Mouse (Mus musculus) heart, embryonic 11.5 days (tissue): Measurements from ENCODE around the gene Pip5kl1. TPM values are rescaled to one million over a fixed set of nuclear protein-coding genes. Genes with fewer than 3 reads are reported as not detected.
A peak's percentile ranks its signal among the peaks of the same experiment; 100 is the strongest.

Experiments used
- ATAC-seq: fragments of 200-750 bp; cut with Nextera tagmentation; replicated peaks from 2 replicates; pipeline ENCODE4 v1.8.0; 2017; ENCODE audit warnings: moderate library complexity; ENCODE audit not compliant: insufficient number of reproducible peaks, low FRiP score, low TSS enrichment
- H3K27ac ChIP-seq: fragments of 300-500 bp; sonication (generic); 2 replicates; pipeline ENCODE4 v1.5.1; 2014; ENCODE audit warnings: mild to moderate bottlenecking, low read depth, low read length
- H3K27me3 ChIP-seq: fragments of 300-500 bp; sonication (generic); 2 replicates; pipeline ENCODE4 v1.6.1; 2014; ENCODE audit warnings: mild to moderate bottlenecking, low read length, mixed read lengths; ENCODE audit not compliant: control insufficient read depth, insufficient read depth
- H3K36me3 ChIP-seq: fragments of 300-500 bp; sonication (generic); 2 replicates; pipeline ENCODE4 v1.6.1; 2014; ENCODE audit warnings: mild to moderate bottlenecking, low read length, moderate library complexity, mixed read lengths; ENCODE audit not compliant: control insufficient read depth, insufficient read depth
- H3K4me1 ChIP-seq: fragments of 300-500 bp; sonication (generic); 2 replicates; pipeline ENCODE4 v1.6.1; 2014; ENCODE audit warnings: low read length; ENCODE audit not compliant: control insufficient read depth, insufficient read depth
- H3K4me2 ChIP-seq: fragments of 300-500 bp; sonication (generic); 2 replicates; pipeline ENCODE4 v1.6.1; 2014; ENCODE audit warnings: mild to moderate bottlenecking, moderate library complexity
- H3K4me3 ChIP-seq: fragments of 300-500 bp; sonication (generic); 2 replicates; pipeline ENCODE4 v1.5.1; 2014; ENCODE audit warnings: low read depth, low read length
- H3K9ac ChIP-seq: fragments of 300-500 bp; sonication (generic); 2 replicates; pipeline ENCODE4 v1.6.1; 2014; ENCODE audit warnings: mild to moderate bottlenecking, low read depth, low read length, moderate library complexity
- H3K9me3 ChIP-seq: fragments of 300-500 bp; sonication (generic); replicated peaks from 2 replicates; pipeline ENCODE4 v1.6.1; 2016; ENCODE audit warnings: low read length; ENCODE audit not compliant: control insufficient read depth
- WGBS: fragments of 180-500 bp; shearing (Covaris S2); extraction: QIAGEN DNeasy Blood & Tissue Kit; methylation state at CpG from one replicate; pipeline ENCODE4 v1.1.7; 2014; ENCODE audit not compliant: insufficient replicate concordance; 5-methylcytosine and 5-hydroxymethylcytosine counted together
- polyA plus RNA-seq: library from polyadenylated mRNA; unstranded; fragments of >200 nt; fragmentation: Nextera tagmentation; extraction: Ambion mirVana; gene quantifications from 2 replicates; pipeline ENCODE4 v1.2.1, GENCODE M21; 2014

Gene Pip5kl1
- polyA plus RNA-seq, 1 experiment from 2014 or later, result 0.31 TPM

DNA sequence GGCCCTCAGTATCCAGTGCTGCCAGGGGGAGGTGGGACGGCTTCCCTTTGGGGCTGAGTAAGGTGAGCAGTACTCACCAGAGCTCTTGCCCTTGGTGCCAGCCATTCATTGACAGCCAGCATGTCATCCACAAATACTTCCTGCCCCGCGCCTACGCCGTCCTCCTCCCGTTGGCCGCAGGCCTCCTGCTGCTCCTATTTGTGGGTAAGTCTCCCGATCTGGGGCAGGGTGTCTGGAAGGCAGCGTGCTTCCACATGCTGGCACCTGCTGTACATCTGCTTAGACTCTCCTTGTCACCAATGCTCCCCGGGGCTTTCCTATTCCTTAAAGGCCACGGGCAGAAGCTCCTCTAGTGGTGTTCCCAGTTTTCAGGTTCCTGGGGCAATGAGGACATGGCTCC, 2.4 kb upstream of the Pip5kl1 start:
- H3K36me3 ChIP-seq, result peaks cover 6% of the 10 kb centered on the region; the same call in 1 of the 2 replicates
- no peak for ATAC-seq
- no peak overlapping the region for H3K27ac ChIP-seq
- no peak overlapping the region for H3K4me2 ChIP-seq
- 87% methylated on average over 11 of the region's 11 CpGs for WGBS
- peaks cover 15% of the 10 kb centered on the region for H3K27me3 ChIP-seq
- H3K4me1 ChIP-seq, result peaks cover 10% of the 10 kb centered on the region
- H3K4me3 ChIP-seq, result no peak overlapping the region
- no peaks in the 10 kb centered on the region for H3K9me3 ChIP-seq
- no peak overlapping the region for H3K9ac ChIP-seq

DNA sequence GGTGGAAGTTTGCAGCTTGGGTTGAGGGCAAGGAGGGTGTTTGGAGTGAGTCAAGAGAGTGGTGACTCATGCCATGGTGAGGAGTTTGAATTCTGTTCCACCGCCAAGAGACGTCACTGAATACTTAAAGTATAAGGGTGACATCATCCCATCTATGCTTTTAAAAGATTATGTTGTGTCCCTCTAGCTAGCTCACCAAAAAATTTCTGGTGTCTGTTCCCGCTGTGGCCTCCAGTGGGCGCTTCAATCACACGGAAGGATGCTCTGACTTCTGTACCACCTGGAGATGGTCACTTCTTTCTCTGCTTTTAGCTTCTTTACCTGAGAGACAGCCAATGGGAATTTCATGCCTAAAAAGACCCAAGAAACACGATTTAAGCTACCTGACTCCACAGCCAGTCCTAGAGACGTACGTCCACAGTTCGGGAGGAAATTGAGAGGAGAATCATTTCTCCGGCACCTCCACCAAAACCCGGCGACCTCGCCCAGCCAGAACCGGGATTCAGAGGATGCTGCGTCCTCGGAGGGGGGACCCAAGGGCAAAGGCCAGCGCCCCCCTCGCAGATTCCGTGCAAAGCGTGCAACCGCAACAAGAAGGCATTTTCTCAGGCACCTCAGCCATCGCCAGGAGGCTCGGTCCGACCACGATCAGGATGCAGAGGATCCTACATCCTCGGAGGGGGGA, 446 bp downstream of the Pip5kl1 start:
- Histone ChIP-seq H3K27ac (no peak overlapping the region), H3K9ac (peak overlapping the region; percentile 53; the same call in 1 of the 2 replicates), H3K36me3 (peaks cover 3% of the 10 kb centered on the region; the same call in 1 of the 2 replicates), H3K27me3 (peaks cover 42% of the 10 kb centered on the region), H3K4me3 (peak overlapping the region; percentile 42), H3K9me3 (no peaks in the 10 kb centered on the region), H3K4me1 (peaks cover 10% of the 10 kb centered on the region), H3K4me2 (peak overlapping the region; percentile 82)
- ATAC-seq, result no peak
- 2% methylated on average over 26 of the region's 26 CpGs for WGBS

DNA sequence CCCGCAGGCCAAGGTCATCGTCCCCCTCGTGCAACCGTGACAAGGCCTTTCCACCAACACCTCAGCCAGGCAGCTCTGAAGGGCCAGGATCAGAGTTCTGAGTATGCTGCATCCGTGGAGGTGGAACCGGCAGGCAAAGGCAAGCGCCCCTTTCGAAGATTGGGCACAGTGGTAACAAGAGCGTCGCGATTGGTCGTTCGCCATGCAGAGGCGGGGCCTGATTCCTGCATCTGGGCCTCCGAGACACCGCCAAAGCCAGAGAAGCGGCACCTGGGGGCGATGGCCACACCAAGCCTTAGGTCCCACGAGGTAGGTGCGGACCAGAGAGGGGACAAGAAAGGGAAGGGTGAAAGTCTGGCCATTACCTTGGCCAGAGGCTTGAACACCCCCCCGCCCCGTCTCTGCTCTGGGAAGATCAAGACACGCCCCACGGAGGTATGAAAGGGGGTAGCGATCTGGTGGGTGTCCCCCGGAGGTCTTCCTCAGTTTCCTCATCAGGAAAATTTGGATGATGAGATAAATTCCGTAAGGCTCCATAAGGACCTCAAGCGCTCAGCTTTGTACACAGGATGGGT, 1.1 kb downstream of the Pip5kl1 start, which contains the start of gene 9430097D07Rik:
9430097D07Rik (minus strand) TSS at position 99 of the 575 bp plus-strand sequence.
- H3K9ac ChIP-seq, result peak within 1 kb of the TSS; percentile 53; the same call in 1 of the 2 replicates
- H3K27me3 ChIP-seq, result peaks cover 47% of the 10 kb centered on the region

DNA sequence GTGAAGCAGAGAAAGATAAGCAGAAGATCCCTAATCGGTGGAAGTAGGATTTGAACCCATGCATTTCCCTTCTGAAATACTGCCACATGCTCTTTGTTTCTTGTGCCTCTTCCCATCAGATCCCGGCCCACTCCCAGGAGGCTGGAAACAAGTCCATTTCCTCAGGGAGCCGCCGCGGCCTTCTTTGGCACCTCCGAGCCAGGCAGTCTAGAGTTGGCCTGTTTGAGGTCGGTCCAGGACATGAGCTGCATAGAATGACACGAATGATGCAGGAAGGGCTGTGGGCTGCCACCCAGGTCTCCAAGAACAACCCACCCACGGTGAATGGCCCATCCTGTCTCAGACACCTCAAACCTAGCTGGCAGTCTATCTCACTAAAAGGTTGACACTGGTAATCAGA, 1.9 kb downstream of the Pip5kl1 start:
- H3K27ac ChIP-seq, result no peak overlapping the region
- H3K27me3 ChIP-seq, result peaks cover 48% of the 10 kb centered on the region
- no peak overlapping the region for H3K9ac ChIP-seq
- no peak for ATAC-seq
- H3K4me1 ChIP-seq, result peaks cover 7% of the 10 kb centered on the region
- peaks cover 3% of the 10 kb centered on the region; the same call in 1 of the 2 replicates for H3K36me3 ChIP-seq
- WGBS, result 86% methylated on average over 9 of the region's 9 CpGs
- no peak overlapping the region for H3K4me3 ChIP-seq
- H3K9me3 ChIP-seq, result no peaks in the 10 kb centered on the region
- H3K4me2 ChIP-seq, result no peak overlapping the region

More for the DNA sequence above, 1.1 kb downstream of the Pip5kl1 start, which contains the start of gene 9430097D07Rik:
- WGBS, result 6% methylated on average over 28 of the region's 28 CpGs
- Histone ChIP-seq H3K4me2 (peak within 1 kb of the TSS; percentile 82), H3K4me3 (peak within 1 kb of the TSS; percentile 42), H3K27ac (no peak within 1 kb of the TSS), H3K36me3 (peaks cover 3% of the 10 kb centered on the region; the same call in 1 of the 2 replicates), H3K9me3 (no peaks in the 10 kb centered on the region), H3K4me1 (peaks cover 10% of the 10 kb centered on the region)
- no peak for ATAC-seq

DNA sequence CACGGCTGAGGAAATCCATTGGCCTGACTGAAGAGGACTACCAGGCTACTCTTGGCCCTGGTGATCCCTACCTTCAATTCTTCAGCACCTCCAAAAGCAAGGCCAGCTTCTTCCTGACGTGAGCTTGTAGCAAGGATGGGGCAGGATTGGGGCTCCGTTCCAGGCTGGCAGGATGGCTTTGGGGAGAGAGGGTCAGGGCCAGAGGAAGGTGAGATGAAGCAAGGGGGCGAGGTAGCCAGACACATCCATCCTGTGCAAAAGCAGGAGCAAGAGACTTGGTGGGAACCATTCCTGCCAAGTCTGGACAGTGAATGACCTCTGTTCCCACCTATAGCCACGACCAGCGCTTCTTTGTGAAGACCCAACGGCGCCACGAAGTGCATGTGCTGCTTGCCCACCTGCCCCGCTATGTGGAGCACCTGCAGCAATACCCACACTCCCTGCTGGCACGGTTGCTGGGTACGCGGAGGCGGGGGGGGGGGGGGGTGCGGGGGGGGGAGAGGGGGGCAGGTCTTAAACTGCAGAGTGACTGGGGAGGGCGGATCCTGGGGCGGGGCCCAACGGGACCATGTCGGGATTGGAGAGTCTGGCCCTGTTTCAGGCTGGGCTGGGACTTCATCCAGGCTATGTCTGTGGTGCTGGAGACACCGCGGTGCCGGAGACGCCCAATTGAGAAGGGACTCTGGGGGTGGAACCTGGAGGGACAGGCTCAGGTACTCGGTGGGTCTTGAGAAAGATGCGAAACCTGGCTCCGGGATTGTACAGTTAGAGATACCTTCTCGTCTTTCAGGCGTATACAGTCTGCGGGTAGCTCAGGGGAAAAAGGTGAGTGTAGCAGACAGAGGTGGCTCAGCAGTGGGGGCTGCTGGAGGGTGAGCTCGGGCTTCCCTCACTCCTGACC, 3.8 kb downstream of the Pip5kl1 start:
- no peak overlapping the region for H3K9ac ChIP-seq
- 0 out of 2 replicates have a peak, but pooled peaks cover 4% of the 10 kb centered on the region for H3K4me1 ChIP-seq
- no peak overlapping the region for H3K27ac ChIP-seq
- peaks cover 48% of the 10 kb centered on the region for H3K27me3 ChIP-seq
- no peaks in the 10 kb centered on the region for H3K9me3 ChIP-seq
- ATAC-seq, result no peak
- H3K36me3 ChIP-seq, result no peaks in the 10 kb centered on the region
- 40% methylated on average over 24 of the region's 30 CpGs for WGBS
- no peak overlapping the region for H3K4me3 ChIP-seq
- H3K4me2 ChIP-seq, result no peak overlapping the region

DNA sequence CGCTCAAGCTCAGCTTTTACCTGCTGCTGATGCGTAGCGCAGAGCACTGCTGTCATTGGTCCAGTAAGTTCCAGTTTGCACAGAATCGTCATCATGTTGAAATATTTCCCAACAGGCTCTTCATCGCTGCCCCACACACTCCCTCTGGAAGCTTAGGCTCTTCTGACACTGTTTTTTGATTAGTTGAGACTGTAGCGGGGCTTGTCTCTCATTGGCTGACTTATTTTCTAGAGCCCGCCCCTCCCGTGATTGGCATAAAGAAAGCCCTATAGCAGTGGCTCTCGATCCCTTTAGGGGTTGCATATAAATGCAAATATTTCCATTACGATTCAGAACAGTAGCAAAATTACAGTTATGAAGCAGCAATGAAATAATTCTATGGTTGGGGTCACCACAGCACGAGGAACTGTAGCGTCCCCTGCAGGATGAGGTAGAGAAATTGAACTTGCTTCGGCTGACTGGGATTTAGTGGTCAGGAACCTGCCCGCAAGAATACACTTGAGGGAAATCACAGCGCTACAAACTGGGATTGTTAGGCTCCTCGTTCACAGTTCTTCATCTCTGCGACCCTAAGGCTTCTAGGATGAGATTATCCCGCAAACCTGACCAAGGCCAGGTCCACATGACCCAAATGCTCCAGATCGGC, 7.0 kb downstream of the Pip5kl1 start:
- 31% methylated on average over 19 of the region's 19 CpGs for WGBS
- peak overlapping the region; percentile 44 for H3K4me2 ChIP-seq
- no peaks in the 10 kb centered on the region for H3K9me3 ChIP-seq
- H3K27me3 ChIP-seq, result peaks cover 36% of the 10 kb centered on the region
- ATAC-seq, result no peak
- H3K4me1 ChIP-seq, result peaks cover 3% of the 10 kb centered on the region
- H3K9ac ChIP-seq, result no peak overlapping the region
- no peaks in the 10 kb centered on the region for H3K36me3 ChIP-seq
- no peak overlapping the region for H3K27ac ChIP-seq
- peak overlapping the region; percentile 13 for H3K4me3 ChIP-seq

DNA sequence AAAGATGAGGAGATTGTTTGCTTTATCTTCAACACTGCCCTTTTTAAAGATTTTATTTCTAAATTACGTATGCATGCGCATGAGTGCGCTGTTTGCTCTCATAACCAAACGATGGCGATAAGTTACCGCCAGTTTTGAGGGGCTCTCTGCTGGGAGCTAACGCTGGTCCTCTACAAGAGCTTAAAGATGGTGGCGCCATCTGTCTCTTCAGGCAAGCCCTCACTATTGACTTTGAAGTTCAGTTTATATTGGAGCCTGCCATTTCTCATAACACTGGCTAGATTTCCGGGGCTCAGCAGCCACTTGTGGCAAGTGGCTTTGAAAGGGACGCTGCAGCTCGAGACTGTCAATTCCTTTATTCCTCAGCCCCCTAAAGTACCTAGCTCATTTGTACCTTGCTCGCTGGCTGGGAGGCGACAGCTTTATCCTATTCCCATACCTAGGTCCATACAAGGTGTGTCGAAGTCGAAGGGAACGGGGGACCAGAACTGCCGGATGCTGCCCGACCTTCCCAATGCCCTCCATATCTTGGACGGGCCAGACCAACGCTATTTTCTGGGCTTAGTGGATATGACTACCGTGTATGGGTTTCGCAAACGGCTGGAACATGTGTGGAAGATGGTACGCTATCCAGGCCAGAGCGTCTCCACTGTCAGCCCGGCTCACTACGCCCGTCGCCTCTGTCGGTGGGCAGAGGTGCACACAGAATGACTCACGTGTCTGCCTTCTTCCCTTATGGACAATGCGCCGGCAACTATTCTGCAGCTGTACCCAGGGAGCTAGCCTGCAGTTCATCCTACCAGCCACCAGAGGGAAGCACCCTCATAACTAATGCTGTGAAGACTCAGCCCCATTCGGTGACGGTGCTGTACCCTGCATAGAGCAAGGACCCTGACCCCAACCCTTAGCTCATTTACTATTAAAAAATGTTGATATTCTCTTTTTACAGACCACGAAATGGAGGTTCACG, 8.5 kb downstream of the Pip5kl1 start:
- H3K9ac ChIP-seq, result 0 out of 2 replicates have a peak overlapping the region, but pooled peaks have one; percentile 2
- H3K36me3 ChIP-seq, result no peaks in the 10 kb centered on the region
- peak; percentile 62 for ATAC-seq
- 12% methylated on average over 37 of the region's 37 CpGs for WGBS
- peak overlapping the region; percentile 62 for H3K4me2 ChIP-seq
- H3K4me3 ChIP-seq, result peak overlapping the region; percentile 28
- H3K27ac ChIP-seq, result no peak overlapping the region
- H3K4me1 ChIP-seq, result peaks cover 11% of the 10 kb centered on the region
- peaks cover 23% of the 10 kb centered on the region for H3K27me3 ChIP-seq
- H3K9me3 ChIP-seq, result no peaks in the 10 kb centered on the region
